Mouse (Mus musculus) liver, embryonic 15.5 days (tissue): Measurements from ENCODE around the gene Ppp1r16b. TPM values are rescaled to one million over a fixed set of nuclear protein-coding genes. Genes with fewer than 3 reads are reported as not detected.

ENCODE experiments used
- ATAC-seq: fragments of 200-750 bp; cut with Nextera tagmentation; 2 replicates; pipeline ENCODE4 v1.8.0; 2017; ENCODE audit warnings: moderate number of reproducible peaks, mild to moderate bottlenecking, moderate library complexity; ENCODE audit not compliant: insufficient read depth
- H3K27ac ChIP-seq: fragments of 300-500 bp; sonication (generic); replicated peaks from 2 replicates; pipeline ENCODE4 v1.5.1; 2015; ENCODE audit warnings: mild to moderate bottlenecking, inconsistent platforms
- H3K27me3 ChIP-seq: fragments of 300-500 bp; sonication (generic); 2 replicates; pipeline ENCODE4 v1.6.1; 2015; ENCODE audit warnings: mild to moderate bottlenecking, inconsistent platforms
- H3K36me3 ChIP-seq: fragments of 300-500 bp; sonication (generic); replicated peaks from 2 replicates; pipeline ENCODE4 v1.6.1; 2015; ENCODE audit warnings: moderate library complexity, mild to moderate bottlenecking, inconsistent platforms
- H3K4me1 ChIP-seq: fragments of 300-500 bp; sonication (generic); replicated peaks from 2 replicates; pipeline ENCODE4 v1.6.1; 2015; ENCODE audit warnings: inconsistent platforms
- H3K4me2 ChIP-seq: fragments of 300-500 bp; sonication (generic); 2 replicates; pipeline ENCODE4 v1.6.1; 2015; ENCODE audit warnings: moderate library complexity, mild to moderate bottlenecking, inconsistent platforms
- H3K4me3 ChIP-seq: fragments of 300-500 bp; sonication (generic); replicated peaks from 2 replicates; pipeline ENCODE4 v1.5.1; 2015; ENCODE audit warnings: mild to moderate bottlenecking, inconsistent platforms
- H3K9ac ChIP-seq: fragments of 300-500 bp; sonication (generic); 2 replicates; pipeline ENCODE4 v1.6.1; 2015; ENCODE audit warnings: moderate library complexity, mild to moderate bottlenecking, inconsistent platforms
- H3K9me3 ChIP-seq: fragments of 300-500 bp; sonication (generic); replicated peaks from 2 replicates; pipeline ENCODE4 v1.6.1; 2016; ENCODE audit warnings: inconsistent platforms
- WGBS: fragments of 180-500 bp; shearing (Covaris S2); methylation state at CpG from one replicate; pipeline ENCODE4 v1.1.7; 2015; ENCODE audit warnings: mixed read lengths; ENCODE audit not compliant: insufficient replicate concordance; 5-methylcytosine and 5-hydroxymethylcytosine counted together
- polyA plus RNA-seq: library from polyadenylated mRNA; unstranded; fragments of >200 nt; fragmentation: Nextera tagmentation; extraction: Ambion mirVana; gene quantifications from 2 replicates; pipeline ENCODE4 v1.2.1, GENCODE M21; 2015

Gene Ppp1r16b
- polyA plus RNA-seq, 1 experiment from 2014 or later = 1.2 TPM

GRCm38 (mm10) chr2:158643791-158644190 lies 21.4 kb upstream of the Ppp1r16b start:
- no peak for ATAC-seq
- no peak overlapping the region for H3K4me2 ChIP-seq

GRCm38 (mm10) chr2:158651159-158651908 lies 13.9 kb upstream of the Ppp1r16b start:
- H3K9ac ChIP-seq = no peak overlapping the region
- WGBS = 29% methylated on average over 7 of the region's 7 CpGs
- no peaks in the 10 kb centered on the region for H3K36me3 ChIP-seq
- no peak overlapping the region for H3K27ac ChIP-seq
- H3K9me3 ChIP-seq = no peaks in the 10 kb centered on the region
- ATAC-seq = no peak
- H3K4me3 ChIP-seq = no peak overlapping the region
- no peaks in the 10 kb centered on the region for H3K27me3 ChIP-seq
- H3K4me1 ChIP-seq = no peaks in the 10 kb centered on the region
- H3K4me2 ChIP-seq = no peak overlapping the region

More at GRCm38 (mm10) chr2:158643791-158644190, 21.4 kb upstream of the Ppp1r16b start:
- Histone ChIP-seq H3K4me3 (no peak overlapping the region), H3K27me3 (no peaks in the 10 kb centered on the region), H3K27ac (no peak overlapping the region), H3K9me3 (no peaks in the 10 kb centered on the region), H3K4me1 (no peaks in the 10 kb centered on the region), H3K9ac (no peak overlapping the region), H3K36me3 (peaks cover 19% of the 10 kb centered on the region)
- WGBS = 61% methylated on average over 3 of the region's 3 CpGs

GRCm38 (mm10) chr2:158652985-158653384 lies 12.2 kb upstream of the Ppp1r16b start:
- Histone ChIP-seq H3K9me3 (no peaks in the 10 kb centered on the region), H3K4me3 (no peak overlapping the region), H3K27me3 (no peaks in the 10 kb centered on the region), H3K4me2 (no peak overlapping the region), H3K9ac (no peak overlapping the region), H3K4me1 (no peaks in the 10 kb centered on the region), H3K27ac (no peak overlapping the region), H3K36me3 (no peaks in the 10 kb centered on the region)
- ATAC-seq = no peak
- 4% methylated on average over 4 of the region's 4 CpGs for WGBS

DNA sequence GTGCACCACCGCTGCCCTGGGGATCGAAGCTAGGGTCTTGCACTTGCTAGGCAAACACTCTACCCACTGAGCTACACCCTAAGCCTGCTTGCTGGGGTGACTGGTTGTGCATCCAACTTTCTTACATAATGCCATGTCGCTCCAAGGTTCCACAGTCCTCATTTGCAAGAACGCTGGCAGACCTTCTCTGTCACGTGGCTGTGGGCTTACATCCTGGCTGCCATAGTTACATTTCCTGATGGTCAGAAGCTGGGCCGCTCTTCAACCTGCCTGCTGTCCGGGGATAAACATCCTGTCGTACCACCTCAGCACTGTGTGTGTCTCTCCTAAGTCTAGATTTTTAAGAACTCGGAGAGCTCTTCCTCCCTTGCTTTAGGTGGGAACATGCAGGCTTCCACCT lies 10.5 kb upstream of the Ppp1r16b start:
- ATAC-seq = no peak
- WGBS = 38% methylated on average over 9 of the region's 9 CpGs
- Histone ChIP-seq H3K4me2 (no peak overlapping the region), H3K9me3 (no peaks in the 10 kb centered on the region), H3K36me3 (no peaks in the 10 kb centered on the region), H3K4me3 (no peak overlapping the region), H3K4me1 (no peaks in the 10 kb centered on the region), H3K9ac (no peak overlapping the region), H3K27ac (no peak overlapping the region), H3K27me3 (no peaks in the 10 kb centered on the region)

- Histone ChIP-seq H3K27ac (no peak overlapping the region), H3K9me3 (no peaks in the 10 kb centered on the region), H3K27me3 (no peaks in the 10 kb centered on the region), H3K4me3 (no peak overlapping the region), H3K4me1 (no peaks in the 10 kb centered on the region), H3K36me3 (no peaks in the 10 kb centered on the region), H3K9ac (no peak overlapping the region), H3K4me2 (no peak overlapping the region)
- 69% methylated on average over 4 of the region's 4 CpGs for WGBS
- ATAC-seq = no peak
These were observed 9.4 kb upstream of the Ppp1r16b start for GRCm38 (mm10) chr2:158655806-158656205.

- H3K36me3 ChIP-seq = no peaks in the 10 kb centered on the region
- ATAC-seq = peak; percentile 54
- no peaks in the 10 kb centered on the region for H3K27me3 ChIP-seq
- H3K4me1 ChIP-seq = no peaks in the 10 kb centered on the region
- no peak overlapping the region for H3K27ac ChIP-seq
- H3K4me3 ChIP-seq = no peak overlapping the region
- WGBS = 49% methylated on average over 6 of the region's 6 CpGs
- H3K9ac ChIP-seq = no peak overlapping the region
- H3K4me2 ChIP-seq = no peak overlapping the region
- H3K9me3 ChIP-seq = no peaks in the 10 kb centered on the region
These were observed 6.4 kb upstream of the Ppp1r16b start for GRCm38 (mm10) chr2:158658822-158659221.

- Histone ChIP-seq H3K27ac (no peak overlapping the region), H3K9ac (no peak overlapping the region), H3K27me3 (no peaks in the 10 kb centered on the region), H3K36me3 (no peaks in the 10 kb centered on the region), H3K4me3 (no peak overlapping the region), H3K4me2 (no peak overlapping the region), H3K4me1 (no peaks in the 10 kb centered on the region), H3K9me3 (no peaks in the 10 kb centered on the region)
- ATAC-seq = no peak
- WGBS = 55% methylated on average over 3 of the region's 3 CpGs
These were observed 5.9 kb upstream of the Ppp1r16b start for GRCm38 (mm10) chr2:158659346-158659745.

DNA sequence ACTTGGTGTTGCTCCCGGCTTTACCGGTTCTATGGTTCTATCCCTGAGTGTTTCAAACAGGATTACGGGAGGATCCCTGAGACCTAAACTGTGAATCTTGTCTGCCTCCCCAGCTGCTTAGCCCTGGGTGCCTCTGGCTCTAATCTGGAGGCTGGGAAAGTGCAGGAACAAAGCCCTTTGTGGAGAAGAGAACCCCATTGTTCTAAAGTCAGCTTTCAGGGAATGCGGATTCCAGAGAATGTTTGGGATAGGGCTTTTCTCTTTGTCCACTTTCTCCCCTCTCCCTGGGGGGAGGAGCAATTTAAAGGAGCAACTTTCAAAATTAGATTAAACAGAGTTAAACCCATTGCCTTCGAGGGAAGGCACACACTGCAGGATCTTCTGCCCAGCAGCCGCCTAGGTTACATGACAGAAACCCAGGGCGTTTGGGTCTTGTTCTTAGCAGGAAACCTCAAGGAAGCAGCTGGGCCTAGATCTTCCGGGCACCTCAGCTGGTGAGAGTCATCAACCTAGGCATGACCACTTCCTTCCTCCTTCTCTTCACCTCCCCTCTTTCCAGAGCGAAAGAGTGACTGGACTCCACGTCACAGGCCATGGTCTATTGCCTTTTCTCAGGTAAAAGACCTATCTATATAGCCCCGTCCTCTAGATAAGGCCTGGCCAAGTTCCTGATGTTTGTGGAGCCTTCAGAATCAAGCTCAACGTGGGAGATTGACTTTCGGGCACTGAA lies 1.0 kb downstream of the Ppp1r16b start:
- Histone ChIP-seq H3K36me3 (no peaks in the 10 kb centered on the region), H3K27ac (no peak overlapping the region), H3K9me3 (no peaks in the 10 kb centered on the region), H3K4me1 (peaks cover 14% of the 10 kb centered on the region; the same call in 1 of the 2 replicates), H3K4me3 (no peak overlapping the region), H3K9ac (no peak overlapping the region), H3K4me2 (peak overlapping the region; percentile 53; the same call in 1 of the 2 replicates), H3K27me3 (peaks cover 55% of the 10 kb centered on the region)
- WGBS = 13% methylated on average over 13 of the region's 13 CpGs
- ATAC-seq = no peak

DNA sequence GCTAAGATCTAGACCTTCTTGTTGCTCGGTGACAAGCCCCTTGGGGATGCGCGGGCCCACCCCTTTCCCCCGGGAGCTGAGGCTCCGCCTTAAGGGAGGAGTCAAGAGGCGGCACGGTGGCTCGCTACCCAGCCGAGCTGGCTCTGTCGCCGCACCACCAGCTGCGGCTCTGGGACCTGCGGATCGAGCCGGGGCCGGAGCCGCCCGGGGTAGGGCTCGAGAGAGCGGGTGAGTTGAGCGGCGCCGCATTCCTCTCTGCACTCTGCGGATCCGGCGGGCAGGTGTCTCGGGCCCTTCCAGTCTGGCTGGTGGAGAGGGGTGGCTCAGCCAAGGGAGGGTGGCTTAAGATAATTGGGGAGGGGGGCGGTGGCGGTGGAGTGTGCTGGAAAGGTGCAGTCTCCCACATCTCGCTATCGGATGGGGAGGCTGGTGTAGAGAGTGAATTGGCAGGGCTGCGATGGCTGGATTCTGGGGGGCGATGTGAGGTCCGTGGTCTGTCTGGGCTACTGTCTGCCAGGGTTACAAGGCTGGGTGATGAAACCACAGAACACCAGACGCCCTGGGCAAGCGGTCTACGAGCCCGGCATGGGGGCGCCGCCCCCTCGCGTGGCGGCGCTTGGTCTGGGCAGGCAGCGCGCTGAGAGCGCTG lies 1.9 kb downstream of the Ppp1r16b start:
- Histone ChIP-seq H3K27me3 (peaks cover 55% of the 10 kb centered on the region), H3K9ac (no peak overlapping the region), H3K4me1 (peaks cover 14% of the 10 kb centered on the region; the same call in 1 of the 2 replicates), H3K4me2 (peak overlapping the region; percentile 53), H3K9me3 (no peaks in the 10 kb centered on the region), H3K27ac (no peak overlapping the region), H3K36me3 (no peaks in the 10 kb centered on the region), H3K4me3 (peak overlapping the region; percentile 43)
- peak; percentile 44; the same call in 1 of the 2 replicates for ATAC-seq
- under 1% methylated on average over 47 of the region's 47 CpGs for WGBS

- H3K4me3 ChIP-seq = peak overlapping the region; percentile 43
- no peaks in the 10 kb centered on the region for H3K36me3 ChIP-seq
- H3K27ac ChIP-seq = no peak overlapping the region
- ATAC-seq = no peak; the same call in 1 of the 2 replicates
- no peaks in the 10 kb centered on the region for H3K9me3 ChIP-seq
- H3K4me1 ChIP-seq = peaks cover 14% of the 10 kb centered on the region; the same call in 1 of the 2 replicates
- no peak overlapping the region; the same call in 1 of the 2 replicates for H3K9ac ChIP-seq
- under 1% methylated on average over 54 of the region's 54 CpGs for WGBS
- H3K4me2 ChIP-seq = peak overlapping the region; percentile 53
- H3K27me3 ChIP-seq = peaks cover 55% of the 10 kb centered on the region
These were observed 2.7 kb downstream of the Ppp1r16b start for GRCm38 (mm10) chr2:158667671-158668432.
